Mouse (Mus musculus): ENCODE data around the gene Parm1. TPM values are rescaled to one million over a fixed set of nuclear protein-coding genes. Genes with fewer than 3 reads are reported as not detected.

Gene Parm1
- polyA plus RNA-seq, 1 experiment = 6.5 TPM

DNA sequence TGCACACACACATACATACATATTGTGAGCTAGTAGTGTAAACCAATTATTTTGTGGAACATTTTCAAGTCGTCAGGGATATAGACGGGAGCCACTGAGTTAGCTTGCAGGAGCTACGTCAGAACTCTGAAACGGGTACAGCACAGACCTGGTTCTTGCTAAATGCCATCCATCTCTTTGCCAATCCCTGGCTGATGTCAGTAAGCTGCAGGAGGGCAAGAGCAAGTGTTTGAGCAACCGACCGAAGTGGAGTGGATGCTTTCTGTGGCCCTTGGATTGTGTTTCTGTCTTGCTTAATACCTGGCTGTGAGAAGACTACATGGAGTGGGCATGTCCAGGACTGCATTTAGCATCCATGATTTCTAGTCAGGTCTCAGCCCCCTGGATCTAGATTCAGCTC is 103.8 kb downstream of the Parm1 start:
- TF ChIP-seq CTCF (IDR thresholded peaks at IDR 0.05; ENCODE audit: insufficient read depth, low read length) = no peak
- TF ChIP-seq POLR2A (IDR thresholded peaks at IDR 0.05; ENCODE audit: borderline replicate concordance, extremely low read depth, low read depth, low read length) = no peak
- Histone ChIP-seq H3K4me1 (ENCODE audit: control insufficient read depth, insufficient read depth, low read length) (no peaks in the 10 kb centered on the region), H3K4me3 (replicated peaks; ENCODE audit: extremely low read depth, low read depth, low read length) (no peak overlapping the region)
- 84% methylated on average over 6 of the region's 6 CpGs for WGBS
- no peak for DNase-seq

DNA sequence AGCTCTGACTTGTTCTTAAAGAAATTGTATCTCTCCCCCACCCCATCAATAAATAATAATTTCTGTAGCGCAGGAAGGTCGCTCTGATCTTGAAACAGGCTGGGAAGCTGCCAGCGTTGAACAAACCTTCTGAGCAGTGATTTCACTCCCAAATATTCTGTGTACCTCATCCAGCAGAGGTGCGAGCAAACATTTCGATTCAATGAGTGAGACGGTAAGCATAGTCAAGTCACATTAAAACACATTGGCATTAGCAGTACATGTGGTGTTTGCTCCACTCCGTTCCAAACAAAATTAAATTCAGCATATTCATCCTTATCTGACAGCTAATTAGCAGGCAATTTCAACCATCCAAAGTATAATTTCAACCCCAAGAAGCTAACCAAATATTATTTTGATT is 109.4 kb downstream of the Parm1 start:
- no peak overlapping the region for H3K4me3 ChIP-seq (replicated peaks; ENCODE audit: extremely low read depth, low read depth, low read length)
- TF ChIP-seq POLR2A (IDR thresholded peaks at IDR 0.05; ENCODE audit: borderline replicate concordance, extremely low read depth, low read depth, low read length) = no peak
- no peak for TF ChIP-seq CTCF (IDR thresholded peaks at IDR 0.05; ENCODE audit: insufficient read depth, low read length)
- H3K4me1 ChIP-seq (ENCODE audit: control insufficient read depth, insufficient read depth, low read length) = no peaks in the 10 kb centered on the region
- WGBS = 84% methylated on average over 7 of the region's 7 CpGs
- no peak for DNase-seq

DNA sequence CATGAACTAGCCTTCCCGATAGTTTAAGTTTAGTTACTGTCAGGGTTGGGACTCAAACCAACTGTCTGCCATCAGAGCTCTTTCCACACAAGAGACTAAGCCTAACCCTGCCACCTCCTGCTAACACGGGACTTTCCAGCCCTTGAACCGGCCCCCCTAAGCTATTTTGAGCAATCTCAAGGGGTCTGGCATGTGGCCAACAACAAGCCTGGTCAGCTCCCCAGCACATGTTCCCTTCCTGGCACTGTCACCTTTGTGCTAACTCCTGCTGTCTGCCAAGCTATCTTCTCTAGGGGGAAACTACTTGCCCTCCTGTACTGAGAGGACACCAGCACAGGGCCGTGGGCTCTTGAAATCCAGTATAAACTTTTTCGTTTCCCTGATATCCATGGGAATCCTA is 112.1 kb downstream of the Parm1 start:
- DNase-seq = no peak
- Histone ChIP-seq H3K4me3 (replicated peaks; ENCODE audit: extremely low read depth, low read depth, low read length) (no peak overlapping the region), H3K4me1 (ENCODE audit: control insufficient read depth, insufficient read depth, low read length) (no peaks in the 10 kb centered on the region)
- TF ChIP-seq POLR2A (IDR thresholded peaks at IDR 0.05; ENCODE audit: borderline replicate concordance, extremely low read depth, low read depth, low read length) (no peak), CTCF (IDR thresholded peaks at IDR 0.05; ENCODE audit: insufficient read depth, low read length) (no peak)
- 44% methylated on average over 5 of the region's 5 CpGs for WGBS

DNA sequence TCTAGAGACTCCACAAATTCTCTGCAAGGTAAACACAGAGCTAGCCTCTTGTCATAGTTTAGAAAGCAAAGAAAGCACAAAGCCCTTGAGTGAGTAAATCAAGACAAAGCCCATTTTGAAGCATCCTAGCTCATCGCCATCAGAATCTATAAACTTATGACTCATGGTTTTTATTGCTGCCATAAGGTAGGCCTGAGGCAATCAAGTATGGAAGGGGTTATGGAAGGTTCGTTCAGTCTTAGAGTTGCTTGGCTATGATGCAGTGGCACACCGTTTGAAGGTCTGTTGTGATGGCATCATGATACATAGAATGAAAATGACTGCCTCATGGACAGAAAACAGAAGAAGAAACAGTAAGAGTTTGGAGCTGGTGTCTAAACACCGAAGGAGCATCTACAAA is 133.9 kb downstream of the Parm1 start:
- DNase-seq = no peak
- 84% methylated on average over 4 of the region's 4 CpGs for WGBS
- no peaks in the 10 kb centered on the region for H3K4me1 ChIP-seq (ENCODE audit: control insufficient read depth, insufficient read depth, low read length)
- no peak overlapping the region for H3K4me3 ChIP-seq (replicated peaks; ENCODE audit: extremely low read depth, low read depth, low read length)
- TF ChIP-seq CTCF (IDR thresholded peaks at IDR 0.05; ENCODE audit: insufficient read depth, low read length) (no peak), POLR2A (IDR thresholded peaks at IDR 0.05; ENCODE audit: borderline replicate concordance, extremely low read depth, low read depth, low read length) (no peak)

DNA sequence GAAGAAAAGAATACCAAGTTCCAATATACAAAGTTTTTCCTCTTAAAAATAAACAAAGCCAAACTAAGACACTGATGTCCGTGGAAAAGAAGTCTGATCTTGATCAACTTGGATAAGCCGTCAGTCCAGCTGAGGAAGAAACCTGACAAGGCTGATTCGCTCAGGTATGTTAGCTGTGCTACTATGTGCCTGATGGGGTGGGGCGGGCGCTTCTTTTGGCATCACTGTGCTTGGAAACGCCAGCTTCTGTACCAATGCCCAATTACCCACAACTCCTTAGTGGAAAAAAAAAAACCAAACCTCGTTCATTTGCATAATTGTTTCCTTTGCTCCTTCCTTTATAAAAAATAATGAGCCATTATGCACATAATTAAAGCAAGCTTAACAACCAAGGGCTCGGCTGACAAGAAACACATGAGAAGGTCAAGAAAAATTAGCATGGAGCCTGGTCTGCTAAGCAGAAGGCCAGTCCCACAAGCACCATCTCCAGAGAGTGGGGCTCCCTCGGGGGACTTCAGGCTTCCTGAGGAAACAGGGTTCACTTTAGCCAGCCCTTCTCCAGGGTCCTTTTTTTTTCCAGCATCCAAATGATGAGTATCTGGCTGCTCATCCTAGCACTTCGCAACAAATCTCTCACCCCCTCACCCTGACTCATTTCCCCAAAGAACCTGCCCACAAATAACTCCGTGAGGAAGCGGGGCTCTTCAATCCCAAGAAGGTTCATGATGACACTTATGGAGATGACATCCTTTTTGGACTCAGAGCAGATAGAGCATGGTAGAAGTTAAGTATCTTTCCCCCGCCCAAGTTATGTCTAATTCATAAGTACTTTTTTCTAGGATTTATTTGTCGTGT is 135.9 kb downstream of the Parm1 start:
- Histone ChIP-seq H3K4me3 (replicated peaks; ENCODE audit: extremely low read depth, low read depth, low read length) (no peak overlapping the region), H3K4me1 (ENCODE audit: control insufficient read depth, insufficient read depth, low read length) (no peaks in the 10 kb centered on the region)
- DNase-seq = no peak
- TF ChIP-seq CTCF (IDR thresholded peaks at IDR 0.05; ENCODE audit: insufficient read depth, low read length) = no peak
- TF ChIP-seq POLR2A (IDR thresholded peaks at IDR 0.05; ENCODE audit: borderline replicate concordance, extremely low read depth, low read depth, low read length) = no peak
- 79% methylated on average over 14 of the region's 14 CpGs for WGBS

DNA sequence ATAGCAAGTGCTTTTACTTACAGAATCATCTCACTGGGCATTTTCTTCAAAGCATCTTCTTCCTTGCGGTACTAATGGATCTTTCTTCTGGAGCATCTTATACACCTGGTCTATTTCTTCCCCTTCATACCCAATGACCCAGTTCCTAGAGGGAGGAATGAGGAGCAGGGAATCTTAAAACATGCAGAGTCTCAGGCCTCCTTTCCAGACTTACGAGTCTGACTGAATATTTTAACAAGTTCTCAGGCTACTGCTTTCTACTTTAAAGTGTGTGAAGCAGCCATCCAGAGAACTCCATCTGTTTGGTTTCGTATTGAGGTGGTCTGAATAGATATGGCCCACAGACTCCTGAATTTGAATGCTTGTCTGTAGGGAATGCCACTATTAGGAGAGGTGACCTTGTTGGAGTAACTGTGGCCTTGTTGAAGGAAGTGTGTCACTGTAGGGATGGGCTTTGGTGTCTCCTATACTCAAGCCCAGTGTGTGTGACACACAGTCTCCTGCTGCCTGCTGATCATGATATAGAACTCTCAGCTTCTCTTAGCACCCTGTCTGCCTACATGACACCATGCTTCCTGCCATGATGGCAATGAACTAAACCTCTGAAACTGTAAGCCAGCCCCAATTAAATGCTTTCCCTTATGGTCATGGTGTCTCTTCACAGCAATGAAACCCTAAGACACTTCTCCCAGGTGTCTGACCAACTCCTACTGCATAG is 137.1 kb downstream of the Parm1 start:
- 86% methylated on average over 3 of the region's 3 CpGs for WGBS
- no peak for TF ChIP-seq CTCF (IDR thresholded peaks at IDR 0.05; ENCODE audit: insufficient read depth, low read length)
- TF ChIP-seq POLR2A (IDR thresholded peaks at IDR 0.05; ENCODE audit: borderline replicate concordance, extremely low read depth, low read depth, low read length) = no peak
- no peak for DNase-seq
- no peak overlapping the region for H3K4me3 ChIP-seq (replicated peaks; ENCODE audit: extremely low read depth, low read depth, low read length)
- no peaks in the 10 kb centered on the region for H3K4me1 ChIP-seq (ENCODE audit: control insufficient read depth, insufficient read depth, low read length)

DNA sequence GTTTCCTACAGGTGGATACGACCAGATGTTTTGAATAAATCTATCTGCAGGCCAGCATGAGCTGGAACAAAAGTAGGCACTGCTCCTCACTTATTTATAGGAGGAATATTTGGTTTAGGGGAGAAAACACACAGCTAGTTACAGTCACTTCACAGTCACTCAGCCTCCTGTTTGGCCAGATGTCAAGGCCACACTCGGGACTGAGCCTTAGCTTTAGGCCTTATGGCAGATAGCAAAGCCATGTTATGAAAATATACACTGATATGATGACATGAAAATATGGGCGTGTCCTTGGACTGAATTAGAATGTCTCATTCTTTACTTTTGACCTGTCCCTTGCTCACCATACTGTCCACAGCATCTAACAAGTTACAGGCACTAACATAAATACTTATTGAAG is 137.8 kb downstream of the Parm1 start:
- TF ChIP-seq POLR2A (IDR thresholded peaks at IDR 0.05; ENCODE audit: borderline replicate concordance, extremely low read depth, low read depth, low read length) (no peak), CTCF (IDR thresholded peaks at IDR 0.05; ENCODE audit: insufficient read depth, low read length) (no peak)
- no peak for DNase-seq
- WGBS = 51% methylated on average over 3 of the region's 3 CpGs
- no peak overlapping the region for H3K4me3 ChIP-seq (replicated peaks; ENCODE audit: extremely low read depth, low read depth, low read length)
- H3K4me1 ChIP-seq (ENCODE audit: control insufficient read depth, insufficient read depth, low read length) = no peaks in the 10 kb centered on the region

DNA sequence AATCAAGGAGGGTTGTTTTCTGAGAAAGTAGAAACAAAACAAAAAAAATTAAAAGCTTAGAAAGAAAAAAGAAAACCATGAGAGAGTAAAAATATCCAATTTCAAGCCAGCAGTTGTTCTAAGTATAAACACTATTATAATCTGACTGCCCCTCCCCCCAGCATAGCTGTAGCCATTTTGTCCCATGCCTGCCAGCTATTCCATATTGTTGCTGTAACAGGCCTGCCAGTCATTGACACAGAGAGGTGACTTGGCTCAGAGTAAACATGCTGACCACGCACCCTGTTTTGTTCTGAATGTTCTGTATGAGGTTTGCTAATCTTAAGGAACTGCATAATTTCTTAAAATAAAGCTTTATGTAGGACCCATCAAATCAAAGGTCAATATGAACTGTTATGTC is 145.3 kb downstream of the Parm1 start:
- no peak for DNase-seq
- WGBS = 65% methylated on average over 1 of the region's 1 CpGs
- Histone ChIP-seq H3K4me3 (replicated peaks; ENCODE audit: extremely low read depth, low read depth, low read length) (no peak overlapping the region), H3K4me1 (ENCODE audit: control insufficient read depth, insufficient read depth, low read length) (no peaks in the 10 kb centered on the region)
- no peak for TF ChIP-seq POLR2A (IDR thresholded peaks at IDR 0.05; ENCODE audit: borderline replicate concordance, extremely low read depth, low read depth, low read length)
- TF ChIP-seq CTCF (IDR thresholded peaks at IDR 0.05; ENCODE audit: insufficient read depth, low read length) = no peak

DNA sequence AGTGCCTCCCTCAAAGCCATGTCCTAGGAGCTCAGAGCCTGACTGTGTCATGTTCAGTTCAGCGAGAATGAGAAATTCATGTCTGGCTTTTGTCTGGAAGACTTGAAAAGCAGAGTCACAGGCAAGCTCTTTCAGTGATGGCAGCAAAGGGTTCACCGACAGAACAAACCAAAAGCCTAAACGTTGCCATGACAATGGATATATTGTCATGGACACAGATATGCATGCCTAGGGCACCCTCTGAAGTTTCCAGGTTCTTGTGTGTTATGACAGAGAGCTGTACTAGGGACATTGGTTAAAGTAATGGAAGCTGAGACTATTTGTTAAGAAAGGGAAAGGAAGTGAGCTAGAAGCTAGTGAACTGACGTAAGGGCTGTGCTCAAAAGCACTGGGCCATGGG is 149.7 kb downstream of the Parm1 start:
- DNase-seq = no peak
- Histone ChIP-seq H3K4me3 (replicated peaks; ENCODE audit: extremely low read depth, low read depth, low read length) (no peak overlapping the region), H3K4me1 (ENCODE audit: control insufficient read depth, insufficient read depth, low read length) (no peaks in the 10 kb centered on the region)
- WGBS = 80% methylated on average over 4 of the region's 4 CpGs
- TF ChIP-seq CTCF (IDR thresholded peaks at IDR 0.05; ENCODE audit: insufficient read depth, low read length) (no peak), POLR2A (IDR thresholded peaks at IDR 0.05; ENCODE audit: borderline replicate concordance, extremely low read depth, low read depth, low read length) (no peak)

DNA sequence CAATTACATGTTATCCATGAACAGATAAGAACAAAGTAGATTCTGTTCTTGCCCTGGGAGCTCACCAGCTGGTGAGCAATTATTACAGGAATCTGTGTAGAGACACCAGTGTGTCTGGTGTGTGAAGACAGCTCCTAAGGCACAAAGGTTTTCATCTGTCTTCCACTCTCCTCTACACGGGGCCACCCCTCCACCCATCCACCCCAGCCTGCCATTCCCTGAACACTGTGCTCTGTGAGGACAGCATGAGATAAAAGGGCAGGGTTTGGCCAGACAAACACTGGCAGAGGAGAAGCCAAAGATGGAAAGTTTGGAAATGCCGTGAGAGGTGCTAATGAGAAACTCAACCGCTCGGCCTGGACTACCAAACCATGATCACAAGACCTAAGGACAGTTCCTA is 151.8 kb downstream of the Parm1 start:
- no peak for TF ChIP-seq POLR2A (IDR thresholded peaks at IDR 0.05; ENCODE audit: borderline replicate concordance, extremely low read depth, low read depth, low read length)
- TF ChIP-seq CTCF (IDR thresholded peaks at IDR 0.05; ENCODE audit: insufficient read depth, low read length) = no peak
- Histone ChIP-seq H3K4me3 (replicated peaks; ENCODE audit: extremely low read depth, low read depth, low read length) (no peak overlapping the region), H3K4me1 (ENCODE audit: control insufficient read depth, insufficient read depth, low read length) (no peaks in the 10 kb centered on the region)
- 80% methylated on average over 4 of the region's 4 CpGs for whole genome bisulfite sequencing
- DNase-seq = no peak

Other genes with a start within 250 kb of the Parm1 start
- gene Btc, start 114.6 kb upstream of the Parm1 start, polyA plus RNA-seq (2012; rRNA removed) = 0.85 and 0.96 TPM in 2 replicates